Mouse (Mus musculus) thymus, adult 2 months (tissue): ENCODE results near the gene Naa80. TPM values are rescaled to one million over a fixed set of nuclear protein-coding genes. Genes with fewer than 3 reads are reported as not detected.

Experiments
- DNase-seq: peaks from one replicate; pipeline ENCODE4 v3.0.0; 2021
- H3K27ac ChIP-seq: fragments of 200-500 bp; 2 replicates; pipeline ENCODE4 v1.5.1; 2012; ENCODE audit warnings: low read length, control low read depth; ENCODE audit not compliant: control insufficient read depth, insufficient read depth
- H3K27me3 ChIP-seq: fragments of 200-500 bp; 2 replicates; pipeline ENCODE4 v1.6.1; 2012; ENCODE audit warnings: mild to moderate bottlenecking, low read length, moderate library complexity, mixed read lengths; ENCODE audit not compliant: control insufficient read depth, insufficient read depth
- H3K36me3 ChIP-seq: fragments of 200-500 bp; 2 replicates; pipeline ENCODE4 v1.6.1; 2012; ENCODE audit warnings: mild to moderate bottlenecking, low read length, moderate library complexity; ENCODE audit not compliant: control insufficient read depth, insufficient read depth
- H3K4me1 ChIP-seq: fragments of 200-500 bp; replicated peaks from 2 replicates; pipeline ENCODE4 v1.6.1; 2012; ENCODE audit warnings: low read length; ENCODE audit not compliant: control insufficient read depth, insufficient read depth
- H3K4me3 ChIP-seq: fragments of 200-500 bp; 2 replicates; pipeline ENCODE4 v1.5.1; 2012; ENCODE audit warnings: mild to moderate bottlenecking, low read length, control low read depth, moderate library complexity; ENCODE audit not compliant: control insufficient read depth, insufficient read depth
- CTCF ChIP-seq: fragments of 200-500 bp; IDR thresholded peaks from 2 replicates; pipeline ENCODE4 v1.5.1; 2012; ENCODE audit warnings: mild to moderate bottlenecking, control low read depth, low read length, moderate library complexity, borderline replicate concordance; ENCODE audit not compliant: control insufficient read depth, poor library complexity, insufficient read depth; ENCODE audit errors: extremely low read depth
- POLR2A ChIP-seq: fragments of 200-500 bp; IDR thresholded peaks from 2 replicates; pipeline ENCODE4 v1.6.1; 2012; ENCODE audit warnings: mild to moderate bottlenecking, low read length, control low read depth, moderate library complexity; ENCODE audit not compliant: control insufficient read depth, poor library complexity, insufficient read depth; ENCODE audit errors: extremely low read depth
- WGBS: fragments of 180-500 bp; shearing (Covaris S2); methylation state at CpG from one replicate; pipeline ENCODE4 v1.1.7; 2018; 5-methylcytosine and 5-hydroxymethylcytosine counted together
- polyA plus RNA-seq: library from polyadenylated mRNA; depleted of rRNA; stranded (reverse); fragments of >200 nt; gene quantifications from 2 replicates; pipeline ENCODE4 v1.2.3, GENCODE M21; 2012

Gene Naa80
- polyA plus RNA-seq, 1 experiment: 103 TPM

GRCm38 (mm10) chr9:107550491-107551116 lies 28.1 kb upstream of the Naa80 start:
- WGBS: 61% methylated on average over 23 of the region's 23 CpGs

GRCm38 (mm10) chr9:107551117-107551889 lies 27.4 kb upstream of the Naa80 start, which contains the start of gene Rassf1:
Rassf1 (plus strand) TSS chr9:107551555.
- TF ChIP-seq POLR2A (no peak), CTCF (0 out of 2 replicates have a peak, but pooled peaks have one; percentile 35)
- Histone ChIP-seq H3K4me3 (peak within 1 kb of the TSS; percentile 53), H3K27me3 (no peaks in the 10 kb centered on the region), H3K27ac (peak within 1 kb of the TSS; percentile 70), H3K36me3 (no peaks in the 10 kb centered on the region), H3K4me1 (peaks cover 58% of the 10 kb centered on the region)
- WGBS: 2% methylated on average over 63 of the region's 63 CpGs
- DNase-seq: peak; percentile 80

More at GRCm38 (mm10) chr9:107550491-107551116, 28.1 kb upstream of the Naa80 start:
- peak overlapping the region; percentile 53 for H3K4me3 ChIP-seq
- H3K4me1 ChIP-seq: peaks cover 61% of the 10 kb centered on the region
- H3K27ac ChIP-seq: peak overlapping the region; percentile 70
- TF ChIP-seq POLR2A: peak; percentile 13; the same call in 1 of the 2 replicates
- no peak for TF ChIP-seq CTCF
- no peaks in the 10 kb centered on the region for H3K36me3 ChIP-seq
- DNase-seq: no peak
- no peaks in the 10 kb centered on the region for H3K27me3 ChIP-seq

DNA sequence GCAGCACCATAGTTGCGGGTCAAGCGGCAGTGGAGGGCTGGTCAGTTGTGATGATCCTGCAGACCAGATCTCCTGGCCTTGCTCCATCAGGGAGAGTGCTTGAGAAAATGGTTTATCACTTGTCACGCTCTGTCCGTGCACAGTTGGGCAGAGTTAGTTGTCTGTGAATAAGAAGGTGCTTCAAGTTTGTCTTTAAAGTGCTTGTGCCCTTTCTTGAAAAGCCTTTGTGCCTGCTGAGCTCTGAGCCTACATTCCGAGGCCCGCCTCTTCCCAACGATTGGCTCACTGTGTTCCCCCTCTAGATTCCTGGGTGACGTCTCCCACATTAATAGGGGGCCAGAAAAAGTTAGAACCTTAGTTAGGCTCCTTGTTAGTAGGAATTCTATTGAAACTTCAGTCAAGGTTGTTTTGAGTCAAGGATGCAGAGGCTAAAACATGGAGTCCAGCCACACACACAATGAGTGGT lies 26.8 kb upstream of the Naa80 start:
- peak overlapping the region; percentile 28; the same call in 1 of the 2 replicates for H3K27ac ChIP-seq
- peaks cover 57% of the 10 kb centered on the region for H3K4me1 ChIP-seq
- peak overlapping the region; percentile 53 for H3K4me3 ChIP-seq
- WGBS: 45% methylated on average over 8 of the region's 8 CpGs
- H3K36me3 ChIP-seq: no peaks in the 10 kb centered on the region; the same call in 1 of the 2 replicates
- no peaks in the 10 kb centered on the region for H3K27me3 ChIP-seq
- TF ChIP-seq POLR2A (no peak), CTCF (no peak)
- DNase-seq: no peak

DNA sequence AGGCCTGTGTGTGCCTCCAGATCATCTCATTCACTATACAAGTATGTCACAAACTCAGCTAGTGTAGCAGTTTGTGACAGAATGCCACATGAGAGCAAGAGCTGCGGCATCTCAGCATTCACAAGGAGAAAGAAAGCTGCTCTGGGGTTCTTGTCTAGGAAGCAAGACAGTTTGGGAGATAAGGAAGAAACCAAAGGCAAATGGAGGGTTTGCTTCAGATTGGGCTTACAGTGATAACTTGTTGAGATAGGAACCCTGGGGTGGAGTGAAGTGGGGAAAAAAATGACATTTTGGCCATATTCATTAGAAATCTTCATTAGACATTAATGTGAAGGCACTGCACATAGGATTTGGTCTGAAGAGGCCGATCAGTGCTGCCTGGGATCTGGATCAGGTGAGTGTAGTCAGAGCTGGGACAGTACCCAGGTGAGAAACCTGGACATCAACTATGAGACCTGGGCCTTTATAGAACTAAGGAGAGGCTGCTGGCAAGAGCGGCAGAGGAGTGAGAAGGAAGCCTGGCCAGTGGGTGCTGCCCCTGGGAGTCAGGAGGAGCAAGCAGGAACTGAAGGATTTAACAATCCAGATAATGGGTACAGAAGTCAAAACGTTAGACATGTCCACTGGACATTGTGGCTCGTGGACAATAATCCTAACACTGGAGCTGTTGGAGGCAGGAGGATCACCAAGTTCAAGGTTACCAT lies 25.8 kb upstream of the Naa80 start:
- 89% methylated on average over 5 of the region's 5 CpGs for WGBS
- Histone ChIP-seq H3K4me3 (no peak overlapping the region), H3K27me3 (no peaks in the 10 kb centered on the region), H3K27ac (no peak overlapping the region), H3K36me3 (peaks cover 8% of the 10 kb centered on the region), H3K4me1 (peaks cover 49% of the 10 kb centered on the region)
- TF ChIP-seq POLR2A (no peak), CTCF (no peak)
- DNase-seq: no peak

GRCm38 (mm10) chr9:107553541-107554318 lies 25.0 kb upstream of the Naa80 start:
- peak; percentile 59 for DNase-seq
- Histone ChIP-seq H3K27me3 (no peaks in the 10 kb centered on the region), H3K36me3 (peaks cover 17% of the 10 kb centered on the region), H3K4me3 (peak overlapping the region; percentile 71), H3K27ac (peak overlapping the region; percentile 75), H3K4me1 (peaks cover 49% of the 10 kb centered on the region)
- no peak for TF ChIP-seq POLR2A
- 0 out of 2 replicates have a peak, but pooled peaks have one; percentile 13 for TF ChIP-seq CTCF
- 4% methylated on average over 37 of the region's 37 CpGs for WGBS

- TF ChIP-seq POLR2A: peak; percentile 90
- peak; percentile 34; the same call in 1 of the 2 replicates for TF ChIP-seq CTCF
- peaks cover 23% of the 10 kb centered on the region for H3K36me3 ChIP-seq
- peak overlapping the region; percentile 73 for H3K4me3 ChIP-seq
- peak overlapping the region; percentile 75 for H3K27ac ChIP-seq
- peaks cover 49% of the 10 kb centered on the region for H3K4me1 ChIP-seq
- DNase-seq: peak; percentile 94
- WGBS: under 1% methylated on average over 53 of the region's 53 CpGs
- no peaks in the 10 kb centered on the region for H3K27me3 ChIP-seq
Observed at GRCm38 (mm10) chr9:107554319-107554825, 24.3 kb upstream of the Naa80 start.
